Mouse (Mus musculus): Measurements from ENCODE around the gene Prrg1. TPM values are rescaled to one million over a fixed set of nuclear protein-coding genes. Genes with fewer than 3 reads are reported as not detected.

The Prrg1 gene
- 5.5 and 6.5 TPM in 2 replicates for polyA plus RNA-seq (2012; rRNA removed)

DNA sequence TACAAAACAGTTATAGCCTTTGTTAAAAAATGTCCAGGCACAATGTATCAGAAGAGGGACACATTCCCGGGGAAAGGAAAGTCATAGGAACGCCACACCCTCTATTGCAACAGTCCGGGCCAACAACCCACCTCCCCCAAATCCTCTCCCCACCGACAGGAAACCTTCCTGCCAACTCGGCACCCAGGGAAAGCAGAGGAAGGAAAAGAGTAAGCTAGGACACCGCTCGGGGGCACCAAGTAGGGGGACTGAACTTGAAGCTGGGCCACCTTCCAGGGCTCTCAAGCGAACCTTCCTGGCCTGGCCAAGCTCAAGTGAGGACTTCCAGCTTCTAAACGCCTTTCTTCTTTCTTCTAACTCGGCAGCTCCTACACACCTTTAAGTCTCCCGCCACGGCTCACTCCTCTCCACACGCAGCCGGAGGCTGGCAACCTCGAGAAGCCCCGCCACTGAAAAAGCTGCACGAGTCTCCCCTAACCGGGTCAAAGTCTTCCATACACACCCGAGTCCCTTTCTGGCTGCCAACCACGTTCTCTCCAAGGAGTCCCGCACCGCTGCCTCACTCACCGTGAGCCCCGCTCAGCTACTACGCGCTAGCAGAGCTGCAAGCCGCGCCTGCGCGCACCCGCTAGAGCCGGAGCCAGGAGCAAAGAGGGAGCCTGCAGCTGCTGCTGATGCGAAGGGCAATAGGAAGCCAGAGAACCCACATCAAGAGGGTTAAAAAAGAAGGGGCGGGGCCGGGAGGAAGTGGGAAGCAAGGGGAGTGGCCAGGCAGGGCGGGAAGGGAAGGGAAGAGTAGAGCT lies at the start of gene Prrg1:
Gene Prrg1, minus strand, starts transcription at position 695 of the 803 bp plus-strand sequence.
- Histone ChIP-seq H3K27me3 (ENCODE audit: control insufficient read depth, insufficient read depth, low read length) (no peaks in the 10 kb centered on the region), H3K4me3 (ENCODE audit: control insufficient read depth, insufficient read depth, low read length) (peak within 1 kb of the TSS; percentile 86), H3K27ac (ENCODE audit: control insufficient read depth, insufficient read depth, low read length) (peak within 1 kb of the TSS; percentile 94), H3K4me1 (replicated peaks; ENCODE audit: control insufficient read depth, insufficient read depth, low read length) (peaks cover 3% of the 10 kb centered on the region), H3K36me3 (ENCODE audit: control insufficient read depth, insufficient read depth, low read length) (no peaks in the 10 kb centered on the region)
- 3% methylated on average over 36 of the region's 36 CpGs for WGBS
- DNase-seq, result peak; percentile 79
- TF ChIP-seq POLR2A (IDR thresholded peaks at IDR 0.05; ENCODE audit: control insufficient read depth, extremely low read depth, insufficient read depth, low read length, poor library complexity) (peak; percentile 54; the same call in 1 of the 2 replicates), CTCF (IDR thresholded peaks at IDR 0.05; ENCODE audit: borderline replicate concordance, control insufficient read depth, extremely low read depth, insufficient read depth, low read length, poor library complexity) (no peak)

- Histone ChIP-seq H3K4me1 (replicated peaks; ENCODE audit: control insufficient read depth, insufficient read depth, low read length) (no peaks in the 10 kb centered on the region), H3K27me3 (ENCODE audit: control insufficient read depth, insufficient read depth, low read length) (no peaks in the 10 kb centered on the region), H3K4me3 (ENCODE audit: control insufficient read depth, insufficient read depth, low read length) (no peak overlapping the region), H3K36me3 (ENCODE audit: control insufficient read depth, insufficient read depth, low read length) (no peaks in the 10 kb centered on the region), H3K27ac (ENCODE audit: control insufficient read depth, insufficient read depth, low read length) (no peak overlapping the region)
- peak; percentile 1 for DNase-seq
- TF ChIP-seq POLR2A (IDR thresholded peaks at IDR 0.05; ENCODE audit: control insufficient read depth, extremely low read depth, insufficient read depth, low read length, poor library complexity) (no peak), CTCF (IDR thresholded peaks at IDR 0.05; ENCODE audit: borderline replicate concordance, control insufficient read depth, extremely low read depth, insufficient read depth, low read length, poor library complexity) (no peak)
- 65% methylated on average over 2 of the region's 2 CpGs for WGBS
These were observed 22.1 kb upstream of the Prrg1 start for GRCm38 (mm10) chrX:78605814-78606213.

GRCm38 (mm10) chrX:78593138-78593537 lies 9.4 kb upstream of the Prrg1 start:
- DNase-seq, result no peak

GRCm38 (mm10) chrX:78582854-78583201 lies 868 bp downstream of the Prrg1 start:
- 0% methylated on average over 1 of the region's 21 CpGs for WGBS
- Histone ChIP-seq H3K36me3 (ENCODE audit: control insufficient read depth, insufficient read depth, low read length) (no peaks in the 10 kb centered on the region), H3K27me3 (ENCODE audit: control insufficient read depth, insufficient read depth, low read length) (no peaks in the 10 kb centered on the region), H3K27ac (ENCODE audit: control insufficient read depth, insufficient read depth, low read length) (peak overlapping the region; percentile 94), H3K4me1 (replicated peaks; ENCODE audit: control insufficient read depth, insufficient read depth, low read length) (peaks cover 3% of the 10 kb centered on the region), H3K4me3 (ENCODE audit: control insufficient read depth, insufficient read depth, low read length) (peak overlapping the region; percentile 86)
- DNase-seq, result peak; percentile 54
- no peak for TF ChIP-seq CTCF (IDR thresholded peaks at IDR 0.05; ENCODE audit: borderline replicate concordance, control insufficient read depth, extremely low read depth, insufficient read depth, low read length, poor library complexity)
- TF ChIP-seq POLR2A (IDR thresholded peaks at IDR 0.05; ENCODE audit: control insufficient read depth, extremely low read depth, insufficient read depth, low read length, poor library complexity), result no peak

More at GRCm38 (mm10) chrX:78593138-78593537, 9.4 kb upstream of the Prrg1 start:
- WGBS, result 46% methylated on average over 2 of the region's 2 CpGs
- no peaks in the 10 kb centered on the region for H3K36me3 ChIP-seq (ENCODE audit: control insufficient read depth, insufficient read depth, low read length)
- no peaks in the 10 kb centered on the region for H3K4me1 ChIP-seq (replicated peaks; ENCODE audit: control insufficient read depth, insufficient read depth, low read length)
- H3K27me3 ChIP-seq (ENCODE audit: control insufficient read depth, insufficient read depth, low read length), result no peaks in the 10 kb centered on the region
- no peak overlapping the region for H3K4me3 ChIP-seq (ENCODE audit: control insufficient read depth, insufficient read depth, low read length)
- TF ChIP-seq CTCF (IDR thresholded peaks at IDR 0.05; ENCODE audit: borderline replicate concordance, control insufficient read depth, extremely low read depth, insufficient read depth, low read length, poor library complexity) (no peak), POLR2A (IDR thresholded peaks at IDR 0.05; ENCODE audit: control insufficient read depth, extremely low read depth, insufficient read depth, low read length, poor library complexity) (no peak)
- H3K27ac ChIP-seq (ENCODE audit: control insufficient read depth, insufficient read depth, low read length), result no peak overlapping the region

DNA sequence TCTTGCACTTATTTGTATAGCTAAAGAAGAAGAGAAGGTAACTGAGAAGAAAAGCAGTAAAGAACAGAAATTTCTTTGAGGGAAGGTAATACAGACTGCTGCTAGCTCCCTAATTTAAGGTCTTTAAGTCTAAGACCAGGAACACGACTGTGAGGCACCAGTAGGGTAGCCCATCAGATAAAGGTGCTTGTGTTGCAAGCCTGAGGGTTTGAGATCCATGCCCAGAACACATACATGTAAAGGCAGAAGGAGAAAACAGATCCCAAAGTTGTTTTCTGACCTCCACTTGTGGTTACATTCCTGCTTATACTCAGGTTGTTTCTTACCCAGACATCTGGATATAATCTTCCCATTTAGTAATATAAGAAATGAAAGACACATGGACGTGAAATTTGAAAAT lies 20.2 kb downstream of the Prrg1 start:
- no peaks in the 10 kb centered on the region for H3K36me3 ChIP-seq (ENCODE audit: control insufficient read depth, insufficient read depth, low read length)
- 78% methylated on average over 2 of the region's 2 CpGs for WGBS
- TF ChIP-seq POLR2A (IDR thresholded peaks at IDR 0.05; ENCODE audit: control insufficient read depth, extremely low read depth, insufficient read depth, low read length, poor library complexity) (no peak), CTCF (IDR thresholded peaks at IDR 0.05; ENCODE audit: borderline replicate concordance, control insufficient read depth, extremely low read depth, insufficient read depth, low read length, poor library complexity) (no peak)
- no peak overlapping the region for H3K4me3 ChIP-seq (ENCODE audit: control insufficient read depth, insufficient read depth, low read length)
- no peaks in the 10 kb centered on the region for H3K27me3 ChIP-seq (ENCODE audit: control insufficient read depth, insufficient read depth, low read length)
- DNase-seq, result no peak
- H3K27ac ChIP-seq (ENCODE audit: control insufficient read depth, insufficient read depth, low read length), result no peak overlapping the region
- H3K4me1 ChIP-seq (replicated peaks; ENCODE audit: control insufficient read depth, insufficient read depth, low read length), result no peaks in the 10 kb centered on the region

GRCm38 (mm10) chrX:78553399-78553798 lies 30.3 kb downstream of the Prrg1 start:
- Histone ChIP-seq H3K27me3 (ENCODE audit: control insufficient read depth, insufficient read depth, low read length) (no peaks in the 10 kb centered on the region), H3K4me1 (replicated peaks; ENCODE audit: control insufficient read depth, insufficient read depth, low read length) (no peaks in the 10 kb centered on the region), H3K4me3 (ENCODE audit: control insufficient read depth, insufficient read depth, low read length) (no peak overlapping the region), H3K27ac (ENCODE audit: control insufficient read depth, insufficient read depth, low read length) (no peak overlapping the region), H3K36me3 (ENCODE audit: control insufficient read depth, insufficient read depth, low read length) (no peaks in the 10 kb centered on the region)
- no peak for DNase-seq
- TF ChIP-seq CTCF (IDR thresholded peaks at IDR 0.05; ENCODE audit: borderline replicate concordance, control insufficient read depth, extremely low read depth, insufficient read depth, low read length, poor library complexity) (no peak), POLR2A (IDR thresholded peaks at IDR 0.05; ENCODE audit: control insufficient read depth, extremely low read depth, insufficient read depth, low read length, poor library complexity) (no peak)
- WGBS, result 100% methylated on average over 2 of the region's 2 CpGs

Data from thymus, adult 2 months (tissue).